Mouse (Mus musculus): ENCODE data around the gene Fshr. TPM values are rescaled to one million over a fixed set of nuclear protein-coding genes. Genes with fewer than 3 reads are reported as not detected.
"Not testable (repeated sequence)": the region's sequence is repeated elsewhere in the genome, so short reads cannot be mapped to it uniquely, and the experiment has no call there.

Gene Fshr
- polyA plus RNA-seq (2011; ENCODE audit: insufficient read depth, insufficient read length, low read depth, missing spikeins) = not detected in 2 replicates

DNA sequence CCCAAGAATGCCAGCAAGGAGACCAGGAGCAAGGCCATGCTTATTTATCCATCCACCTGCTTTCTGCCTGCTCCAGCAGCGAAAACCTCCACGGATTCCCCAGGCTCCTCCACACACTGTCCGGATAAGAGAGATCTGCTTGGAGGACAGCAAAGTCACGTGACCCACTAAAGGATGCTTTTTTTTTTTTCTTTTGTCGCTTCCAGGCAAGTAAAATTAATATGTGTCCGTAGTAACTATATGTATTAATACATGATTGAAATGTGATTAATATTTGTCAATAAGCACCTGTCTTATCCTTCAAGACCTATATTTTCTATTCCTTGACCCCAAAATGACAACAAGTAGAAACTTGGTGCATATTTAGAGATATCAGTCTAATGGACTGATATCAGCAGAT lies at the start of gene Fshr:
Fshr (minus strand) TSS at position 101 of the 400 bp plus-strand sequence.
- Histone ChIP-seq H3K36me3 (ENCODE audit: control insufficient read depth, insufficient read depth, low read length, poor library complexity, severe bottlenecking) (no peaks in the 10 kb centered on the region), H3K9ac (ENCODE audit: low read depth, poor library complexity, severe bottlenecking) (no peak within 1 kb of the TSS), H3K27me3 (ENCODE audit: control insufficient read depth, insufficient read depth, low read length, poor library complexity, severe bottlenecking) (no peaks in the 10 kb centered on the region), H3K27ac (ENCODE audit: insufficient read depth, low read length) (no peak within 1 kb of the TSS), H3K4me1 (ENCODE audit: control insufficient read depth, insufficient read depth, low read length) (no peaks in the 10 kb centered on the region), H3K9me3 (replicated peaks; ENCODE audit: control insufficient read depth, insufficient read depth, low read length, poor library complexity, severe bottlenecking) (no peaks in the 10 kb centered on the region), H3K4me3 (ENCODE audit: low read depth, low read length) (no peak within 1 kb of the TSS)
- TF ChIP-seq POLR2A (IDR thresholded peaks at IDR 0.05; ENCODE audit: insufficient read depth, low read length) (no peak), CTCF (IDR thresholded peaks at IDR 0.05; ENCODE audit: low read depth, low read length) (no peak), EP300 (IDR thresholded peaks at IDR 0.05; ENCODE audit: insufficient read depth, low read depth, low read length) (no peak)

DNA sequence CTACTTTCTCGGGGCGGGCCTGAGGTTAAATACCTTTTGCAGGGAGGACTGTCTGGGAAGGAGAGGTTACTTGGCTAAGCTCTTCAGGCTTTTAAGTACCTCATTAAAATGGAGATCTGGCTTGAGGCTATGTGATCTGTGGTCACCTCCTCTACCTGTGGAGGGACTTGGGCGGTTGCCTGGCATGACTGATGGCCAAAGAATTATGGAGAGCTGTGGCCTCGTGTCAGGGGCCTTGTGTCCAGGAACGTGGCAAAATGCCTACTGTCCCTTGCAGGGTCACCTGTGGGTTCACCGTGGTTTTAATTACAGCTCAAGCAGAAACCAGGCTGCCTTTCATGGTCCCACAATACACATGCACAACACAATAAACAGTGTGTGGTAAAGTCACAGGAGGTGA lies 1.7 kb upstream of the Fshr start:
- Histone ChIP-seq H3K4me3 (ENCODE audit: low read depth, low read length) (no peak overlapping the region), H3K9ac (ENCODE audit: low read depth, poor library complexity, severe bottlenecking) (no peak overlapping the region), H3K36me3 (ENCODE audit: control insufficient read depth, insufficient read depth, low read length, poor library complexity, severe bottlenecking) (no peaks in the 10 kb centered on the region), H3K4me1 (ENCODE audit: control insufficient read depth, insufficient read depth, low read length) (no peaks in the 10 kb centered on the region), H3K9me3 (replicated peaks; ENCODE audit: control insufficient read depth, insufficient read depth, low read length, poor library complexity, severe bottlenecking) (no peaks in the 10 kb centered on the region), H3K27me3 (ENCODE audit: control insufficient read depth, insufficient read depth, low read length, poor library complexity, severe bottlenecking) (no peaks in the 10 kb centered on the region), H3K27ac (ENCODE audit: insufficient read depth, low read length) (no peak overlapping the region)
- no peak for TF ChIP-seq CTCF (IDR thresholded peaks at IDR 0.05; ENCODE audit: low read depth, low read length)
- TF ChIP-seq POLR2A (IDR thresholded peaks at IDR 0.05; ENCODE audit: insufficient read depth, low read length) = no peak

DNA sequence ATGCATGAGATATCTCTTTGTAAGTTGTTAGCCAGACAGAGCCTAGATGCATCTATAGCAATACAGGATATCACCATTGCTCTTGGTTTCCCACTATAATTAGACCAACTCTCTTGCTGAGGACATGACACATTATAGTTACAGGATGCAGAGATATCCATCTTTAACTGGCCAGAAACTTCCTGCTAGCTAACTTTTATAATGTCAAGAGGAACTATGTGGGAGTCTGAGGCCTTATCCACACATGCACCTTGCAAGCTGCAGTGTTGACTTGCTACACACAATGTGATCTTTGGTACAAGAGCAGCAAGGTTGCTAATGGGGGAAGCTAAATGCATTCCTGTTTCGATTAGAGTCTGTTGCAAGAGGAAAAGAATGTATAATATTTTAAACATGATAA lies 26.9 kb downstream of the Fshr start:
- no peak overlapping the region for H3K4me3 ChIP-seq (ENCODE audit: low read depth, low read length)
- no peaks in the 10 kb centered on the region for H3K27me3 ChIP-seq (ENCODE audit: control insufficient read depth, insufficient read depth, low read length, poor library complexity, severe bottlenecking)
- H3K4me1 ChIP-seq (ENCODE audit: control insufficient read depth, insufficient read depth, low read length) = no peaks in the 10 kb centered on the region
- no peaks in the 10 kb centered on the region for H3K9me3 ChIP-seq (replicated peaks; ENCODE audit: control insufficient read depth, insufficient read depth, low read length, poor library complexity, severe bottlenecking)
- no peaks in the 10 kb centered on the region for H3K36me3 ChIP-seq (ENCODE audit: control insufficient read depth, insufficient read depth, low read length, poor library complexity, severe bottlenecking)
- no peak overlapping the region for H3K9ac ChIP-seq (ENCODE audit: low read depth, poor library complexity, severe bottlenecking)
- TF ChIP-seq POLR2A (IDR thresholded peaks at IDR 0.05; ENCODE audit: insufficient read depth, low read length) (no peak), CTCF (IDR thresholded peaks at IDR 0.05; ENCODE audit: low read depth, low read length) (no peak), EP300 (IDR thresholded peaks at IDR 0.05; ENCODE audit: insufficient read depth, low read depth, low read length) (no peak)
- H3K27ac ChIP-seq (ENCODE audit: insufficient read depth, low read length) = no peak overlapping the region

DNA sequence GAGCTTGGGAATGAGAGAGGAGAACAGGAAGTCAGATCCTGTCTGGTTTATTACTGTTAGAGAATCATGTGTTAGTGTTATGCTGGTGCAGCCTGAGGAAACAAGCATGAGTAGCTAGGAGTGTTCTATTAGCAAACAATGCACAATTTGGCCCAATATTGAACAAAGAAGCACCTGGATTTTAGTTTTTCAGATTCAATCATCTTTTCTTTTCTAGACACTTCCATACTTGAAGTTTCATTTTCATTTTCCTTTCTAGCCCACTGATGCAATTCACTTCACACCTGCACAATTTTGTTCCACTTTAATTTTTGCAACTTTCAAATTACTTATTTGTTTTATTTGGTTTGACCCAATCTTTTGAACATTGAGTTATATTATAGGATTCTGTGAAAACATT lies 35.7 kb downstream of the Fshr start:
- no peaks in the 10 kb centered on the region for H3K4me1 ChIP-seq (ENCODE audit: control insufficient read depth, insufficient read depth, low read length)
- no peak overlapping the region for H3K9ac ChIP-seq (ENCODE audit: low read depth, poor library complexity, severe bottlenecking)
- TF ChIP-seq EP300 (IDR thresholded peaks at IDR 0.05; ENCODE audit: insufficient read depth, low read depth, low read length) (no peak), POLR2A (IDR thresholded peaks at IDR 0.05; ENCODE audit: insufficient read depth, low read length) (no peak), CTCF (IDR thresholded peaks at IDR 0.05; ENCODE audit: low read depth, low read length) (no peak)
- no peak overlapping the region for H3K27ac ChIP-seq (ENCODE audit: insufficient read depth, low read length)
- H3K36me3 ChIP-seq (ENCODE audit: control insufficient read depth, insufficient read depth, low read length, poor library complexity, severe bottlenecking) = no peaks in the 10 kb centered on the region
- H3K27me3 ChIP-seq (ENCODE audit: control insufficient read depth, insufficient read depth, low read length, poor library complexity, severe bottlenecking) = no peaks in the 10 kb centered on the region
- no peak overlapping the region for H3K4me3 ChIP-seq (ENCODE audit: low read depth, low read length)
- H3K9me3 ChIP-seq (replicated peaks; ENCODE audit: control insufficient read depth, insufficient read depth, low read length, poor library complexity, severe bottlenecking) = no peaks in the 10 kb centered on the region

DNA sequence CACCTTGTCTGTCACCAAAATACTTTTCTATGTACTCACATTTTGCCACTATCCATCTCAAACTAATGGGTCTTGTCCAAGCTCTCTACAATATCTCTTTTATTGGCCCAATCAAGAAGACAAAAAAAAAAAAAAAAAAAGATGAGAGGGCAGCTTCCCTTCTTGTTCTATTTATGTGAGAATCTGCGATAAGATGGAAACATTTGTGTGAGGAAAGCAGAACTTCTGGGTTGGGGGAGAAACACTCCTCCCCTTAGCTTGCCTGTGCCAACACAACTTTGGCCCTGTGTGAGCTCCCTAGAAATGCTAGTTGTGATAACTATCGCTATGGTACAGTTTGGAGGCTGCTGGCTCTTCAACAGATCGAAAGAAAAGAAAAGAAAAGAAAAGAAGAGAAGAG lies 38.0 kb downstream of the Fshr start:
- Histone ChIP-seq H3K4me1 (ENCODE audit: control insufficient read depth, insufficient read depth, low read length) (no peaks in the 10 kb centered on the region), H3K36me3 (ENCODE audit: control insufficient read depth, insufficient read depth, low read length, poor library complexity, severe bottlenecking) (no peaks in the 10 kb centered on the region), H3K27me3 (ENCODE audit: control insufficient read depth, insufficient read depth, low read length, poor library complexity, severe bottlenecking) (no peaks in the 10 kb centered on the region), H3K4me3 (ENCODE audit: low read depth, low read length) (no peak overlapping the region), H3K27ac (ENCODE audit: insufficient read depth, low read length) (no peak overlapping the region), H3K9ac (ENCODE audit: low read depth, poor library complexity, severe bottlenecking) (no peak overlapping the region), H3K9me3 (replicated peaks; ENCODE audit: control insufficient read depth, insufficient read depth, low read length, poor library complexity, severe bottlenecking) (no peaks in the 10 kb centered on the region)
- TF ChIP-seq POLR2A (IDR thresholded peaks at IDR 0.05; ENCODE audit: insufficient read depth, low read length) (no peak), EP300 (IDR thresholded peaks at IDR 0.05; ENCODE audit: insufficient read depth, low read depth, low read length) (no peak), CTCF (IDR thresholded peaks at IDR 0.05; ENCODE audit: low read depth, low read length) (no peak)

DNA sequence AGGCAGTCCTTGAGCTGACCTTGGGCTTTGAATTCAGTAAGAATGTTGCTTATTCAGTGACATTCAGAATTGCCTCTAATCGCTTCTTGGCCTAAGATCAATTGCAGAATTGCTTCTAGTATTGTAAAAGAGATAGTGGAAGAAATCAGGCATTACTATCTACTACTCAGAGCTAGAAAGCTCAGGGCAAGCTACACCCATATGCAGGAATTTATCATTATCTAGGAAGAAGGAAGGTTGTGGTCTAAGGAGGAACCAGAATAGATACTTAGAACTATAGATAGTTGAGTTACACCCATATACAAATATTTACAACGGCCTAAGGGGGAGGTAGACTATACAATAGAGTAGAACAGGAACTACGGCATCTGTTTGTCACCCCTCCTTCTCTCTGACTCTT lies 41.1 kb downstream of the Fshr start:
- H3K9me3 ChIP-seq (replicated peaks; ENCODE audit: control insufficient read depth, insufficient read depth, low read length, poor library complexity, severe bottlenecking); H3K36me3 ChIP-seq (ENCODE audit: control insufficient read depth, insufficient read depth, low read length, poor library complexity, severe bottlenecking); H3K4me3 ChIP-seq (ENCODE audit: low read depth, low read length); H3K4me1 ChIP-seq (ENCODE audit: control insufficient read depth, insufficient read depth, low read length); H3K27me3 ChIP-seq (ENCODE audit: control insufficient read depth, insufficient read depth, low read length, poor library complexity, severe bottlenecking); H3K27ac ChIP-seq (ENCODE audit: insufficient read depth, low read length); H3K9ac ChIP-seq (ENCODE audit: low read depth, poor library complexity, severe bottlenecking): not testable (repeated sequence)

Measured in ES-Bruce4 (cell line).